Mouse (Mus musculus) cerebral cortex, adult 2 months (tissue): ENCODE data around the gene 1500015O10Rik.

Experiments
- WGBS: fragments of 180-500 bp; shearing (Covaris S2); methylation state at CpG from one replicate; pipeline ENCODE4 v1.1.7; 2018; 5-methylcytosine and 5-hydroxymethylcytosine counted together

1500015O10Rik gene

GRCm38 (mm10) chr1:43776106-43776505 lies 45.7 kb downstream of the 1500015O10Rik start:
- WGBS: 49% methylated on average over 3 of the region's 3 CpGs

DNA sequence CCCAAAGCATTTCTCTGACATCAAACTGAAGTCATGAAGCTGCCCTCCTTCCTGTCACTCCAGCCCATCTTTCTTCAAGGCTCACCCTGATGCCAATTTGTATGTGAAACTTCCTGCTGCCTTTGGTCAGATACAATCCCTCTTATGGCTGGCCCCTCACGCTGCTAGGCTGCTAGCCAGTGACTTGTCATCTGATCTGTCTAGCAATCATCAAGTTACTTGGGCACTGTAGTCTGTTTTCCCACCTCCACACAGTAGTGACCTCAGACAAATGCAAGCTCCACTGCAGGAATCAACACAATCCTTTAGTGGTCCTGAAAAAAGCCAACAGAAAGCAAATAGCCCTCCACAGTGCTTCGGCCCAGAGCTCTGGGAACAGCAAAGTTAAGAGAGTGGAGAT lies 50.8 kb downstream of the 1500015O10Rik start:
- 70% methylated on average over 2 of the region's 2 CpGs for WGBS

DNA sequence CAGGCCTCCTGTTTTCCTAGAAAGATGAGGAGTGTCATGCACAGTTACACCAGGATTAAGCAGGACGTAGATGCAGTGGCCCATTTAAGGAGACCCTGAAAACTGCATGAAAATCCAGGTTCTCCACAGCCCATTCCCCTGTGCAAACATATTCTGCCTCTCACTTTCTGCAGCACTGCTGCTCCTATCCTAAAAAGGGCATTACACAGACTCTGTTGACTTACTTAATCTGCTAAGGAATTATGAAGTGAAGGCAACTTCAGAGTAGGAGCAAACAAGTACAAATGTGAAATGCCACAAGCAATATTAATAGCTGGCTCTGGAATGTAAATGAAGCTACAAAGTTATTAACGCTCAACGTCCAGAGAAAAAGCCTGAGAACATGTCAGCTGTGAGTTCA lies 51.3 kb downstream of the 1500015O10Rik start:
- 62% methylated on average over 3 of the region's 3 CpGs for WGBS

DNA sequence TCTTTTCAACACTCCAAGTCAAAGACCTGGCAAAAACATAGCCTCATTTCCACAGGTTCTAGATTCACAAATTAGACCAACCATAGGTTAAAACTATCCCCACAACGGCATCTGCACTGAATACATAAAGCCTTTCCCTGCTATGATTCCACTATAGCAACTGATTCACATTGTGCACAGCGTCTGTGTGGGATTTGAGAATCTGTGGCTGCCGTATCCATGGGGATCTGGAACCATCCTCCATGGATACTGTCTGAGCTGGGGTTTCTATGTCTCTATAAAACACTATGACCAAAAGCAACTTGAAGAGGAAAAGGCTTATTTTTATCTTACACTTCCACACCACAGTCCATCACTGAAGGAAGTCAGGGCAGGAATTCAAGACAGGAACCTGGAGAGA lies 52.3 kb downstream of the 1500015O10Rik start:
- 55% methylated on average over 3 of the region's 3 CpGs for WGBS

DNA sequence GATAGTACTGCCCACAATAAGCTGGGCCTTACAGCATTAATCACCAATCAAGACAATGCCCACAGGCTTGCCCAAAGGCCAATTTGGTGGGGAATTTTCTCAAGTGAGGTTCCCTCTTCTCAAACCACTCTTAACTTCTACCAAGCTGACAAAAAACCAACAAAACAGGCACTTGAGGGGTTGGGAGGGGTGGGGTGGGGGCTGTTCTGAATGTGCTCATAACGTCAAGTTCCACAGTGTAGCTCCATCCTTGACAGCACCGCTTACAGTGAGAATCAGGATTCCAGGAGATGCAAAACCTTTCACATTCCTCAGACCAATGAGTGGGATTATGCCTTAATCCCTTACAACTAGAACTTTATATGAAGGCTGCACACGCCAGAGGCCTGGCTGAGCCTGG lies 52.8 kb downstream of the 1500015O10Rik start:
- 88% methylated on average over 3 of the region's 3 CpGs for WGBS

- 88% methylated on average over 5 of the region's 5 CpGs for WGBS
Measured at GRCm38 (mm10) chr1:43785316-43785715, 54.9 kb downstream of the 1500015O10Rik start.

- 94% methylated on average over 5 of the region's 5 CpGs for WGBS
Measured at GRCm38 (mm10) chr1:43786711-43787110, 56.3 kb downstream of the 1500015O10Rik start.

- 85% methylated on average over 2 of the region's 2 CpGs for WGBS
Measured at GRCm38 (mm10) chr1:43789765-43790164, 59.4 kb downstream of the 1500015O10Rik start.
